Mouse (Mus musculus) midbrain, embryonic 16.5 days (tissue): ENCODE measurements around the gene Tbc1d22b. TPM values are rescaled to one million over a fixed set of nuclear protein-coding genes. Genes with fewer than 3 reads are reported as not detected.
A peak's percentile ranks its signal among the peaks of the same experiment; 100 is the strongest.

Source experiments
- ATAC-seq: fragments of 200-750 bp; cut with Nextera tagmentation; 2 replicates; pipeline ENCODE4 v1.8.0; 2017; ENCODE audit warnings: moderate TSS enrichment
- H3K27ac ChIP-seq: fragments of 300-500 bp; sonication (generic); 2 replicates; pipeline ENCODE4 v1.5.1; 2014; ENCODE audit warnings: mild to moderate bottlenecking, low read length, mixed read lengths
- H3K27me3 ChIP-seq: fragments of 300-500 bp; sonication (generic); 2 replicates; pipeline ENCODE4 v1.6.1; 2014; ENCODE audit warnings: low read depth, low read length, mixed read lengths; ENCODE audit not compliant: control insufficient read depth, insufficient read depth
- H3K36me3 ChIP-seq: fragments of 300-500 bp; sonication (generic); 2 replicates; pipeline ENCODE4 v1.6.1; 2014; ENCODE audit warnings: mild to moderate bottlenecking, low read length, moderate library complexity, mixed read lengths; ENCODE audit not compliant: control insufficient read depth, insufficient read depth
- H3K4me1 ChIP-seq: fragments of 300-500 bp; sonication (generic); 2 replicates; pipeline ENCODE4 v1.6.1; 2014; ENCODE audit warnings: mild to moderate bottlenecking, low read length, mixed read lengths; ENCODE audit not compliant: control insufficient read depth, insufficient read depth
- H3K4me2 ChIP-seq: fragments of 300-500 bp; sonication (generic); 2 replicates; pipeline ENCODE4 v1.6.1; 2014; ENCODE audit warnings: mild to moderate bottlenecking, low read length, mixed read lengths
- H3K4me3 ChIP-seq: fragments of 300-500 bp; sonication (generic); 2 replicates; pipeline ENCODE4 v1.5.1; 2014; ENCODE audit warnings: low read depth, mild to moderate bottlenecking, low read length, moderate library complexity, mixed read lengths
- H3K9ac ChIP-seq: fragments of 300-500 bp; sonication (generic); 2 replicates; pipeline ENCODE4 v1.6.1; 2014; ENCODE audit warnings: low read depth, low read length, mixed read lengths
- H3K9me3 ChIP-seq: fragments of 300-500 bp; sonication (generic); replicated peaks from 2 replicates; pipeline ENCODE4 v1.6.1; 2014; ENCODE audit warnings: mild to moderate bottlenecking, low read length, mixed read lengths; ENCODE audit not compliant: control insufficient read depth, poor library complexity, severe bottlenecking
- WGBS: fragments of 180-500 bp; shearing (Covaris S2); extraction: QIAGEN DNeasy Blood & Tissue Kit; methylation state at CpG from one replicate; pipeline ENCODE4 v1.1.7; 2014; 5-methylcytosine and 5-hydroxymethylcytosine counted together
- polyA plus RNA-seq: library from polyadenylated mRNA; unstranded; fragments of >200 nt; fragmentation: Nextera tagmentation; extraction: Ambion mirVana; gene quantifications from 2 replicates; pipeline ENCODE4 v1.2.1, GENCODE M21; 2015

Gene Tbc1d22b
- polyA plus RNA-seq, 1 experiment from 2014 or later = 32.2 TPM

GRCm38 (mm10) chr17:29551019-29551418 lies 1.4 kb downstream of the Tbc1d22b start:
- Histone ChIP-seq H3K9me3 (no peaks in the 10 kb centered on the region), H3K4me2 (peak overlapping the region; percentile 93), H3K27me3 (no peaks in the 10 kb centered on the region), H3K27ac (no peak overlapping the region), H3K36me3 (no peaks in the 10 kb centered on the region), H3K4me1 (peaks cover 13% of the 10 kb centered on the region), H3K4me3 (no peak overlapping the region), H3K9ac (no peak overlapping the region)
- no peak for ATAC-seq
- WGBS = 62% methylated on average over 6 of the region's 6 CpGs

GRCm38 (mm10) chr17:29552162-29552732 lies 2.7 kb downstream of the Tbc1d22b start, which contains the start of gene Tmem217:
Tmem217 (minus strand) TSS chr17:29552385.
- Histone ChIP-seq H3K27me3 (no peaks in the 10 kb centered on the region), H3K4me2 (peak within 1 kb of the TSS; percentile 93; the same call in 1 of the 2 replicates), H3K4me1 (peaks cover 13% of the 10 kb centered on the region), H3K36me3 (no peaks in the 10 kb centered on the region), H3K9ac (no peak within 1 kb of the TSS), H3K27ac (no peak within 1 kb of the TSS), H3K4me3 (no peak within 1 kb of the TSS), H3K9me3 (no peaks in the 10 kb centered on the region)
- no peak for ATAC-seq
- 95% methylated on average over 5 of the region's 5 CpGs for WGBS

GRCm38 (mm10) chr17:29554176-29554575 lies 4.6 kb downstream of the Tbc1d22b start:
- Histone ChIP-seq H3K4me2 (no peak overlapping the region), H3K36me3 (no peaks in the 10 kb centered on the region), H3K9me3 (no peaks in the 10 kb centered on the region), H3K4me1 (peaks cover 13% of the 10 kb centered on the region), H3K4me3 (no peak overlapping the region), H3K9ac (no peak overlapping the region), H3K27ac (no peak overlapping the region), H3K27me3 (no peaks in the 10 kb centered on the region)
- no peak for ATAC-seq

- H3K9me3 ChIP-seq = no peaks in the 10 kb centered on the region
- H3K4me1 ChIP-seq = no peaks in the 10 kb centered on the region
- H3K9ac ChIP-seq = no peak overlapping the region
- H3K4me3 ChIP-seq = no peak overlapping the region
- no peaks in the 10 kb centered on the region for H3K36me3 ChIP-seq
- no peak overlapping the region for H3K27ac ChIP-seq
- 92% methylated on average over 10 of the region's 10 CpGs for WGBS
- no peaks in the 10 kb centered on the region for H3K27me3 ChIP-seq
- H3K4me2 ChIP-seq = no peak overlapping the region
- no peak for ATAC-seq
Measured at GRCm38 (mm10) chr17:29556456-29556855, 6.9 kb downstream of the Tbc1d22b start.

- H3K27ac ChIP-seq = no peak overlapping the region
- no peak overlapping the region for H3K4me3 ChIP-seq
- ATAC-seq = no peak
- H3K9me3 ChIP-seq = no peaks in the 10 kb centered on the region
- H3K9ac ChIP-seq = no peak overlapping the region
- H3K4me1 ChIP-seq = no peaks in the 10 kb centered on the region
- no peak overlapping the region for H3K4me2 ChIP-seq
- WGBS = 95% methylated on average over 7 of the region's 7 CpGs
- no peaks in the 10 kb centered on the region for H3K27me3 ChIP-seq
- no peaks in the 10 kb centered on the region for H3K36me3 ChIP-seq
Measured at GRCm38 (mm10) chr17:29556893-29557292, 7.3 kb downstream of the Tbc1d22b start.

- no peak overlapping the region for H3K4me2 ChIP-seq
- no peaks in the 10 kb centered on the region for H3K36me3 ChIP-seq
- no peak overlapping the region for H3K4me3 ChIP-seq
- H3K4me1 ChIP-seq = no peaks in the 10 kb centered on the region
- no peak for ATAC-seq
- H3K27me3 ChIP-seq = no peaks in the 10 kb centered on the region
- H3K27ac ChIP-seq = no peak overlapping the region
- H3K9ac ChIP-seq = no peak overlapping the region
- no peaks in the 10 kb centered on the region for H3K9me3 ChIP-seq
- WGBS = 80% methylated on average over 5 of the region's 5 CpGs
Measured at GRCm38 (mm10) chr17:29558476-29558875, 8.9 kb downstream of the Tbc1d22b start.

GRCm38 (mm10) chr17:29565521-29565920 lies 15.9 kb downstream of the Tbc1d22b start:
- Histone ChIP-seq H3K4me3 (no peak overlapping the region), H3K36me3 (peaks cover 10% of the 10 kb centered on the region), H3K4me2 (no peak overlapping the region), H3K27ac (no peak overlapping the region), H3K27me3 (no peaks in the 10 kb centered on the region), H3K4me1 (no peaks in the 10 kb centered on the region), H3K9ac (no peak overlapping the region), H3K9me3 (no peaks in the 10 kb centered on the region)
- WGBS = 95% methylated on average over 5 of the region's 5 CpGs
- no peak for ATAC-seq

GRCm38 (mm10) chr17:29568435-29568834 lies 18.9 kb downstream of the Tbc1d22b start:
- Histone ChIP-seq H3K4me2 (no peak overlapping the region), H3K27me3 (no peaks in the 10 kb centered on the region), H3K4me3 (no peak overlapping the region), H3K9ac (no peak overlapping the region), H3K4me1 (no peaks in the 10 kb centered on the region), H3K36me3 (peaks cover 25% of the 10 kb centered on the region), H3K27ac (no peak overlapping the region), H3K9me3 (no peaks in the 10 kb centered on the region)
- WGBS = 93% methylated on average over 15 of the region's 15 CpGs
- no peak for ATAC-seq

- H3K27ac ChIP-seq = no peak overlapping the region
- no peak overlapping the region for H3K4me2 ChIP-seq
- no peaks in the 10 kb centered on the region for H3K9me3 ChIP-seq
- H3K9ac ChIP-seq = no peak overlapping the region
- no peaks in the 10 kb centered on the region for H3K4me1 ChIP-seq
- H3K27me3 ChIP-seq = no peaks in the 10 kb centered on the region
- ATAC-seq = no peak
- H3K36me3 ChIP-seq = peaks cover 27% of the 10 kb centered on the region
- 81% methylated on average over 6 of the region's 6 CpGs for WGBS
- H3K4me3 ChIP-seq = no peak overlapping the region
Measured at GRCm38 (mm10) chr17:29569831-29570230, 20.2 kb downstream of the Tbc1d22b start.
